Mouse (Mus musculus): ENCODE data around the gene Cacnb4. TPM values are rescaled to one million over a fixed set of nuclear protein-coding genes. Genes with fewer than 3 reads are reported as not detected.

Gene Cacnb4
- total and polyA plus RNA-seq, 3 experiments: not detected

GRCm38 (mm10) chr2:52533696-52534095 is 142.9 kb downstream of the Cacnb4 start:
- no peak overlapping the region for H3K9ac ChIP-seq (ENCODE audit: control insufficient read depth, low read depth, low read length, poor library complexity, severe bottlenecking)
- H3K4me1 ChIP-seq (ENCODE audit: control insufficient read depth in 1 of 2, insufficient read depth in 2 of 2, low read length in 2 of 2): no peaks in the 10 kb centered on the region
- H3K27me3 ChIP-seq (ENCODE audit: control insufficient read depth in 1 of 2, insufficient read depth in 2 of 2, low read length in 2 of 2): no peaks in the 10 kb centered on the region
- TF ChIP-seq MYB (IDR thresholded peaks at IDR 0.05; ENCODE audit: low read depth, low read length) (no peak), MXI1 (IDR thresholded peaks at IDR 0.05; ENCODE audit: low read depth, low read length) (no peak), TAL1 (IDR thresholded peaks at IDR 0.05; ENCODE audit: low read length) (no peak), RCOR1 (IDR thresholded peaks at IDR 0.05; ENCODE audit: low read depth, low read length) (no peak), CTCF (IDR thresholded peaks at IDR 0.05 in 2 of 3, conservative IDR thresholded peaks at IDR 0.05 in 1 of 3; ENCODE audit: control insufficient read depth in 1 of 3, insufficient read depth in 1 of 3, low read depth in 2 of 3, low read length in 3 of 3, poor library complexity in 1 of 3, severe bottlenecking in 1 of 3) (no peak), GABPA (IDR thresholded peaks at IDR 0.05; ENCODE audit: low read depth, low read length) (no peak), NELFE (IDR thresholded peaks at IDR 0.05; ENCODE audit: low read depth, low read length) (no peak), ETS1 (IDR thresholded peaks at IDR 0.05; ENCODE audit: low read depth, low read length) (no peak), UBTF (IDR thresholded peaks at IDR 0.05; ENCODE audit: borderline replicate concordance, insufficient read depth, low read depth, low read length) (no peak), MAZ (IDR thresholded peaks at IDR 0.05; ENCODE audit: low read depth, low read length) (no peak), SIN3A (IDR thresholded peaks at IDR 0.05; ENCODE audit: low read length) (no peak), RAD21 (IDR thresholded peaks at IDR 0.05; ENCODE audit: low read depth, low read length) (no peak), ELF1 (IDR thresholded peaks at IDR 0.05; ENCODE audit: low read depth, low read length) (no peak)
- H3K36me3 ChIP-seq (ENCODE audit: control insufficient read depth in 1 of 2, insufficient read depth in 2 of 2, low read length in 2 of 2): no peaks in the 10 kb centered on the region
- no peak overlapping the region for H3K4me3 ChIP-seq (ENCODE audit: control insufficient read depth in 1 of 2, insufficient read depth in 1 of 2, low read depth in 2 of 2, low read length in 2 of 2)
- no peaks in the 10 kb centered on the region for H3K79me2 ChIP-seq (ENCODE audit: control insufficient read depth, insufficient read depth, low read length, poor library complexity)
- H3K9me3 ChIP-seq (replicated peaks; ENCODE audit: insufficient read depth, low read length): no peaks in the 10 kb centered on the region
- no peak overlapping the region for H3K27ac ChIP-seq (ENCODE audit: control insufficient read depth, low read depth, low read length)
- no peak for DNase-seq (ENCODE audit: low read depth, low spot score)

GRCm38 (mm10) chr2:52530521-52530920 is 146.1 kb downstream of the Cacnb4 start:
- no peak overlapping the region for H3K4me3 ChIP-seq (ENCODE audit: control insufficient read depth in 1 of 2, insufficient read depth in 1 of 2, low read depth in 2 of 2, low read length in 2 of 2)
- H3K27ac ChIP-seq (ENCODE audit: control insufficient read depth, low read depth, low read length): no peak overlapping the region

More at GRCm38 (mm10) chr2:52530521-52530920, 146.1 kb downstream of the Cacnb4 start:
- Histone ChIP-seq H3K79me2 (ENCODE audit: control insufficient read depth, insufficient read depth, low read length, poor library complexity) (no peaks in the 10 kb centered on the region), H3K36me3 (ENCODE audit: control insufficient read depth in 1 of 2, insufficient read depth in 2 of 2, low read length in 2 of 2) (no peaks in the 10 kb centered on the region), H3K4me1 (ENCODE audit: control insufficient read depth in 1 of 2, insufficient read depth in 2 of 2, low read length in 2 of 2) (no peaks in the 10 kb centered on the region), H3K27me3 (ENCODE audit: control insufficient read depth in 1 of 2, insufficient read depth in 2 of 2, low read length in 2 of 2) (no peaks in the 10 kb centered on the region), H3K9me3 (replicated peaks; ENCODE audit: insufficient read depth, low read length) (no peaks in the 10 kb centered on the region), H3K9ac (ENCODE audit: control insufficient read depth, low read depth, low read length, poor library complexity, severe bottlenecking) (no peak overlapping the region)
- DNase-seq (ENCODE audit: low read depth, low spot score): no peak
- TF ChIP-seq TCF12 (IDR thresholded peaks at IDR 0.05; ENCODE audit: low read depth, low read length) (no peak), ZC3H11A (IDR thresholded peaks at IDR 0.05; ENCODE audit: low read depth, low read length) (no peak), MAX (IDR thresholded peaks at IDR 0.05; ENCODE audit: low read length) (no peak), RCOR1 (IDR thresholded peaks at IDR 0.05; ENCODE audit: low read depth, low read length) (no peak), RAD21 (IDR thresholded peaks at IDR 0.05; ENCODE audit: low read depth, low read length) (no peak), MEF2A (IDR thresholded peaks at IDR 0.05; ENCODE audit: extremely low read depth, insufficient replicate concordance, low read depth, low read length, poor library complexity, severe bottlenecking) (no peak), TAL1 (IDR thresholded peaks at IDR 0.05; ENCODE audit: low read length) (no peak), ZNF384 (IDR thresholded peaks at IDR 0.05; ENCODE audit: low read depth, low read length) (no peak), BHLHE40 (IDR thresholded peaks at IDR 0.05; ENCODE audit: borderline replicate concordance, low read depth, low read length) (no peak), ELF1 (IDR thresholded peaks at IDR 0.05; ENCODE audit: low read depth, low read length) (no peak), KAT2A (conservative IDR thresholded peaks at IDR 0.05; ENCODE audit: low read depth, low read length) (no peak), HCFC1 (IDR thresholded peaks at IDR 0.05; ENCODE audit: low read depth, low read length) (no peak), NRF1 (IDR thresholded peaks at IDR 0.05; ENCODE audit: insufficient read depth, low read depth, low read length, poor library complexity, severe bottlenecking) (no peak), MAFK (IDR thresholded peaks at IDR 0.05; ENCODE audit: borderline replicate concordance, low read depth, low read length) (no peak), GABPA (IDR thresholded peaks at IDR 0.05; ENCODE audit: low read depth, low read length) (no peak), MAZ (IDR thresholded peaks at IDR 0.05; ENCODE audit: low read depth, low read length) (no peak), ZMIZ1 (IDR thresholded peaks at IDR 0.05; ENCODE audit: low read depth, low read length) (no peak)

Data from MEL (cell line).